Mouse (Mus musculus) MEL (cell line): ENCODE measurements around the gene Tgm6. TPM values are rescaled to one million over a fixed set of nuclear protein-coding genes. Genes with fewer than 3 reads are reported as not detected.

Experiments
- DNase-seq: peaks from one replicate; pipeline ENCODE4 v3.0.0; 2011; ENCODE audit warnings: low read depth, low spot score
- H3K27ac ChIP-seq: 2 replicates; pipeline ENCODE4 v1.5.1; 2012; ENCODE audit warnings: low read depth, mild to moderate bottlenecking, control low read depth, low read length, moderate library complexity; ENCODE audit not compliant: control insufficient read depth
- H3K27me3 ChIP-seq, 2 experiments: fragments of 150-350 bp in 1 of 2; sonication (generic) in 1 of 2; 2 replicates each; pipeline ENCODE4 v1.6.1; 2012; ENCODE audit warnings: low read length in 2 of 2, mild to moderate bottlenecking in 2 of 2, improper control_type of control experiment in 1 of 2, moderate library complexity in 1 of 2; ENCODE audit not compliant: insufficient read depth in 2 of 2, control insufficient read depth in 1 of 2
- H3K36me3 ChIP-seq, 2 experiments: 2 replicates each; pipeline ENCODE4 v1.6.1; 2012 to 2014; ENCODE audit warnings: low read length in 2 of 2, improper control_type of control experiment in 1 of 2, inconsistent platforms in 1 of 2, mild to moderate bottlenecking in 1 of 2; ENCODE audit not compliant: insufficient read depth in 2 of 2, control insufficient read depth in 1 of 2
- H3K4me1 ChIP-seq, 2 experiments: fragments of 150-350 bp in 1 of 2; sonication (generic) in 1 of 2; 2 replicates each; pipeline ENCODE4 v1.6.1; 2012; ENCODE audit warnings: low read length in 2 of 2, improper control_type of control experiment in 1 of 2, mild to moderate bottlenecking in 1 of 2; ENCODE audit not compliant: insufficient read depth in 2 of 2, control insufficient read depth in 1 of 2
- H3K4me3 ChIP-seq, 2 experiments: fragments of 150-350 bp in 1 of 2; sonication (generic) in 1 of 2; 2 replicates each; pipeline ENCODE4 v1.5.1; 2012; ENCODE audit warnings: low read depth in 2 of 2, low read length in 2 of 2, mild to moderate bottlenecking in 2 of 2, moderate library complexity in 2 of 2, control low read depth in 1 of 2, improper control_type of control experiment in 1 of 2; ENCODE audit not compliant: control insufficient read depth in 1 of 2, insufficient read depth in 1 of 2
- H3K79me2 ChIP-seq: 2 replicates; pipeline ENCODE4 v1.6.1; 2012; ENCODE audit warnings: mild to moderate bottlenecking, low read length, moderate library complexity; ENCODE audit not compliant: control insufficient read depth, poor library complexity, insufficient read depth
- H3K9ac ChIP-seq: 2 replicates; pipeline ENCODE4 v1.6.1; 2012; ENCODE audit warnings: low read depth, mild to moderate bottlenecking, control low read depth, low read length, moderate library complexity; ENCODE audit not compliant: control insufficient read depth, poor library complexity, severe bottlenecking
- H3K9me3 ChIP-seq: fragments of 150-350 bp; sonication (generic); replicated peaks from 2 replicates; pipeline ENCODE4 v1.6.1; 2012; ENCODE audit warnings: mild to moderate bottlenecking, low read length, improper control_type of control experiment, moderate library complexity; ENCODE audit not compliant: insufficient read depth
- BHLHE40 ChIP-seq: IDR thresholded peaks from 2 replicates; pipeline ENCODE4 v1.6.1; 2012; ENCODE audit warnings: low read depth, mild to moderate bottlenecking, inconsistent platforms, low read length, improper control_type of control experiment, borderline replicate concordance
- CTCF ChIP-seq, 3 experiments: IDR thresholded peaks in 2 of 3; conservative IDR thresholded peaks in 1 of 3; 2 replicates each; pipeline ENCODE4 v1.5.1; 2011 to 2012; ENCODE audit warnings: low read length in 3 of 3, low read depth in 2 of 3, mild to moderate bottlenecking in 2 of 3, improper control_type of control experiment in 1 of 3, inconsistent platforms in 1 of 3, mixed read lengths in 1 of 3, moderate library complexity in 1 of 3; ENCODE audit not compliant: control insufficient read depth in 1 of 3, insufficient read depth in 1 of 3, poor library complexity in 1 of 3, severe bottlenecking in 1 of 3
- ELF1 ChIP-seq: IDR thresholded peaks from 2 replicates; pipeline ENCODE4 v1.6.1; 2014; ENCODE audit warnings: low read depth, mild to moderate bottlenecking, inconsistent platforms, low read length, improper control_type of control experiment, moderate library complexity
- EP300 ChIP-seq, 2 experiments: IDR thresholded peaks; 2 replicates each; pipeline ENCODE4 v1.6.1; 2011; ENCODE audit warnings: improper control_type of control experiment in 2 of 2, low read length in 2 of 2, low read depth in 1 of 2, mild to moderate bottlenecking in 1 of 2
- GABPA ChIP-seq: IDR thresholded peaks from 2 replicates; pipeline ENCODE4 v1.6.1; 2012; ENCODE audit warnings: low read depth, mild to moderate bottlenecking, inconsistent platforms, low read length, improper control_type of control experiment, moderate library complexity
- JUND ChIP-seq: IDR thresholded peaks from 2 replicates; pipeline ENCODE4 v1.6.1; 2011; ENCODE audit warnings: low read depth, mild to moderate bottlenecking, improper control_type of control experiment, low read length
- KAT2A ChIP-seq: conservative IDR thresholded peaks from 2 replicates; pipeline ENCODE4 v1.6.1; 2012; ENCODE audit warnings: low read depth, low read length, improper control_type of control experiment, inconsistent platforms
- MAFK ChIP-seq: IDR thresholded peaks from 2 replicates; pipeline ENCODE4 v1.6.1; 2011; ENCODE audit warnings: low read depth, mild to moderate bottlenecking, low read length, improper control_type of control experiment, borderline replicate concordance
- MAZ ChIP-seq: IDR thresholded peaks from 2 replicates; pipeline ENCODE4 v1.6.1; 2012; ENCODE audit warnings: low read depth, mild to moderate bottlenecking, inconsistent platforms, low read length, improper control_type of control experiment
- MEF2A ChIP-seq: IDR thresholded peaks from 2 replicates; pipeline ENCODE4 v1.6.1; 2014; ENCODE audit warnings: low read depth, mild to moderate bottlenecking, inconsistent platforms, low read length, improper control_type of control experiment; ENCODE audit not compliant: poor library complexity, insufficient replicate concordance, severe bottlenecking; ENCODE audit errors: extremely low read depth
- MYB ChIP-seq: IDR thresholded peaks from 2 replicates; pipeline ENCODE4 v1.6.1; 2011; ENCODE audit warnings: mild to moderate bottlenecking, low read depth, low read length, improper control_type of control experiment
- MYC ChIP-seq: IDR thresholded peaks from 2 replicates; pipeline ENCODE4 v1.6.1; 2011; ENCODE audit warnings: low read depth, mild to moderate bottlenecking, low read length, improper control_type of control experiment, moderate library complexity
- NRF1 ChIP-seq: IDR thresholded peaks from 2 replicates; pipeline ENCODE4 v1.6.1; 2014; ENCODE audit warnings: low read depth, mild to moderate bottlenecking, inconsistent platforms, low read length, improper control_type of control experiment, moderate library complexity; ENCODE audit not compliant: poor library complexity, insufficient read depth, severe bottlenecking
- RCOR1 ChIP-seq: IDR thresholded peaks from 2 replicates; pipeline ENCODE4 v1.6.1; 2012; ENCODE audit warnings: low read depth, mild to moderate bottlenecking, inconsistent platforms, low read length, improper control_type of control experiment
- SIN3A ChIP-seq: IDR thresholded peaks from 2 replicates; pipeline ENCODE4 v1.6.1; 2012; ENCODE audit warnings: low read length, improper control_type of control experiment, inconsistent platforms
- TBP ChIP-seq: IDR thresholded peaks from 2 replicates; pipeline ENCODE4 v1.8.0; 2011; ENCODE audit warnings: low read depth, low read length, improper control_type of control experiment
- TCF12 ChIP-seq: IDR thresholded peaks from 2 replicates; pipeline ENCODE4 v1.6.1; 2014; ENCODE audit warnings: low read depth, mild to moderate bottlenecking, inconsistent platforms, low read length, improper control_type of control experiment, moderate library complexity
- USF1 ChIP-seq: IDR thresholded peaks from 2 replicates; pipeline ENCODE4 v1.6.1; 2014; ENCODE audit warnings: low read depth, mild to moderate bottlenecking, inconsistent platforms, low read length, improper control_type of control experiment, moderate library complexity
- ZC3H11A ChIP-seq: IDR thresholded peaks from 2 replicates; pipeline ENCODE4 v1.6.1; 2012; ENCODE audit warnings: low read depth, mild to moderate bottlenecking, inconsistent platforms, low read length, improper control_type of control experiment
- ZKSCAN1 ChIP-seq: IDR thresholded peaks from 2 replicates; pipeline ENCODE4 v1.6.1; 2012; ENCODE audit warnings: low read depth, mild to moderate bottlenecking, inconsistent platforms, low read length, improper control_type of control experiment, moderate library complexity
- ZMIZ1 ChIP-seq: IDR thresholded peaks from 2 replicates; pipeline ENCODE4 v1.6.1; 2012; ENCODE audit warnings: low read depth, mild to moderate bottlenecking, inconsistent platforms, low read length, improper control_type of control experiment, moderate library complexity
- ZNF384 ChIP-seq: IDR thresholded peaks from 2 replicates; pipeline ENCODE4 v1.6.1; 2012; ENCODE audit warnings: low read depth, mild to moderate bottlenecking, inconsistent platforms, low read length, improper control_type of control experiment
- polyA plus RNA-seq, 2 experiments: library from polyadenylated mRNA; stranded (reverse) in 1 of 2; unstranded in 1 of 2; fragments of >175 nt in 1 of 2; fragments of >200 nt in 1 of 2; gene quantifications; 2 replicates each; pipeline versions ENCODE4 v1.2.1 to v1.2.4; 2012; ENCODE audit warnings: low replicate concordance in 2 of 2, low read depth in 1 of 2; ENCODE audit not compliant: insufficient read length in 2 of 2, insufficient read depth in 1 of 2, missing spikeins in 1 of 2
- total RNA-seq: library from RNA; depleted of rRNA; stranded (reverse); fragments of 300-350 nt; gene quantifications from 2 replicates; pipeline ENCODE4 v1.2.3, GENCODE M21; 2012

The Tgm6 gene
- total and polyA plus RNA-seq, 3 experiments, result not detected

DNA sequence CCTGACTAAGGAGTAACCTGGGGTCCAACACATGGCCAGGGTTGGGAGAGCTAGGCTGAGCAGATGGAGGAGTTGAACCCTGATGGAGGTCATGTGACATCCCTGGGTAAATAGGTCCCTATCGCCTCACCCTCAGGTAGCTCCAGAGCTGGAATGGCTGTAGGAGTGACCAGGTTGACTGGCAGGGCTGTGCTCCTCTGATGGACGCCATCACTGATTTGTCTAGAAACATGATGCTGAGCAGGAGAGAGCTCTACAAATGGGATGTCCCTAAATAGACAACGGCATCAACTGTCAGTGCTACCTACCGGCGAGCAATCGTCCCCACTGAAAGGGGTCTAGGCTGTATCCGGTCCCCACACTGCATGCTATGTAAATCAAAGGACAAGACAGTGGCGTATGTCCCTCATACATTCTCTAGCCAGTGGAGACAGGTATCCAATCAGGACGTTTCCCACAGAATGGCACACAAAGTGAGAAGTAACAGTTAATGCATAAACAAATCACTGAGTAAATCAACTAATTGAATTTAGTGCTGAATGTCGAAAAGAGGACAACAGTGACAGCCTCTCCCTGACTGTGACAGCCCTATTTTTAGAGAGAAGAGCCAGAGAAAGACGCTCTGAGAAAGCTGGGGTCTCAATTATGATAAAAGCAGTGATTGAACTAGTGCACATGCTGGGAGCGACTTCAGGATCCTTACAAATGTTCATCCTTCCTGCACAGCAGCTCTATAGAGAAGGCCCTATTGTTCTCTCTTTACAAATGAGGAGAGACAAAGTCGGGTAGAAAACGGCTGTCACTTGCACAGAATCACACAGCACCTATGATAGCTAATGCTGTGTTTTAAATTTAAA lies 45.2 kb downstream of the Tgm6 start:
- Histone ChIP-seq H3K27me3 (peaks cover 0 to 2% of the 10 kb centered on the region in 2 experiments; a peak in 2 of 4 replicates), H3K9ac (no peak overlapping the region), H3K4me1 (peaks cover 0 to 8% of the 10 kb centered on the region in 2 experiments; a peak in 3 of 4 replicates), H3K27ac (no peak overlapping the region), H3K36me3 (no peaks in the 10 kb centered on the region; a peak in 1 of 4 replicates), H3K9me3 (no peaks in the 10 kb centered on the region), H3K4me3 (no peak overlapping the region), H3K79me2 (no peaks in the 10 kb centered on the region)
- no peak for TF ChIP-seq GABPA
- no peak for TF ChIP-seq NRF1
- TF ChIP-seq MAFK, result no peak
- TF ChIP-seq ZMIZ1, result no peak
- no peak for TF ChIP-seq RCOR1
- TF ChIP-seq SIN3A, result no peak
- TF ChIP-seq MAZ, result no peak
- no peak for TF ChIP-seq ZC3H11A
- no peak for TF ChIP-seq EP300 (IDR thresholded peaks at IDR 0.05; ENCODE audit: low read depth in 1 of 2, low read length in 2 of 2)
- no peak for TF ChIP-seq ZKSCAN1
- TF ChIP-seq CTCF (IDR thresholded peaks at IDR 0.05 in 2 of 3, conservative IDR thresholded peaks at IDR 0.05 in 1 of 3; ENCODE audit: control insufficient read depth in 1 of 3, insufficient read depth in 1 of 3, low read depth in 2 of 3, low read length in 3 of 3, poor library complexity in 1 of 3, severe bottlenecking in 1 of 3), result no peak
- no peak for TF ChIP-seq JUND
- TF ChIP-seq MYB, result no peak
- TF ChIP-seq KAT2A, result no peak
- no peak for TF ChIP-seq MYC
- TF ChIP-seq TBP, result no peak
- no peak for TF ChIP-seq ZNF384
- no peak for TF ChIP-seq BHLHE40
- TF ChIP-seq TCF12, result no peak
- no peak for TF ChIP-seq USF1
- DNase-seq, result no peak

DNA sequence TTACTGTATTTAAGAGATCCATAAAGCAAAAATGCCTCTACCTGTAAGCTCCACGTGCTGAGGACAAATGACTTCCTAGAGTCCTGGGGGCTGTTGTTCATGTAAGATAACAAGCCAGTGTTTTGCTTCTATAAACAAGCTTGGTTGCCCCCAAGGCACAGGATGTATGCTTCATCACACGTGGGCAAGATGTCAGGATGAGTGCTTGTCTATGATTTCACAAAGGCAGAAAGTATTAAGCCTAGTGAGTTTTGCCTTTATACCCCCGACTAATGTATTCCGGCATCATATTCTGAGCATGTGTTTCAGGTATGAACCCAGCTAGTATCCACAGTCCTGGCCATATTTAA lies 45.8 kb downstream of the Tgm6 start:
- no peaks in the 10 kb centered on the region for H3K9me3 ChIP-seq
- H3K4me1 ChIP-seq, result peaks cover 0 to 8% of the 10 kb centered on the region in 2 experiments; a peak in 3 of 4 replicates
- H3K27ac ChIP-seq, result no peak overlapping the region
- H3K4me3 ChIP-seq, result no peak overlapping the region
- no peaks in the 10 kb centered on the region; a peak in 1 of 4 replicates for H3K36me3 ChIP-seq
- DNase-seq, result no peak
- H3K27me3 ChIP-seq, result peaks cover 0 to under 1% of the 10 kb centered on the region in 2 experiments; a peak in 2 of 4 replicates
- H3K79me2 ChIP-seq, result no peaks in the 10 kb centered on the region
- H3K9ac ChIP-seq, result no peak overlapping the region
- no peak for TF ChIP-seq ZNF384
- TF ChIP-seq SIN3A, result no peak
- TF ChIP-seq MEF2A, result no peak
- TF ChIP-seq ELF1, result no peak
- no peak for TF ChIP-seq MAFK
- TF ChIP-seq KAT2A, result no peak
- no peak for TF ChIP-seq TCF12
- TF ChIP-seq, all 39 proteins: peak for 0
